Mouse (Mus musculus) gastrocnemius, adult 8-10 months (tissue): ENCODE results near the gene Cnot3. TPM values are rescaled to one million over a fixed set of nuclear protein-coding genes. Genes with fewer than 3 reads are reported as not detected.
A peak's percentile ranks its signal among the peaks of the same experiment; 100 is the strongest.

Experiments
- DNase-seq, 2 experiments: peaks; one replicate each; pipeline ENCODE4 v3.0.0; 2022; ENCODE audit warnings: low spot score in 2 of 2
- total RNA-seq, 4 experiments: library from RNA; stranded (reverse); gene quantifications; 2 replicates each; pipeline ENCODE4 v1.2.4; 2022

Gene Cnot3
- total RNA-seq, 4 experiments from 2014 or later, result 13.2 to 17.7 (median 14.8) TPM

GRCm38 (mm10) chr7:3646188-3646587, 1.1 kb downstream of the Cnot3 start:
- DNase-seq, result no peak

- no peak for DNase-seq
Measured at GRCm38 (mm10) chr7:3646641-3647040, 1.6 kb downstream of the Cnot3 start.

GRCm38 (mm10) chr7:3656966-3657365, 11.9 kb downstream of the Cnot3 start:
- DNase-seq, result no peak

GRCm38 (mm10) chr7:3658578-3658977, 13.5 kb downstream of the Cnot3 start:
- DNase-seq, result no peak

- DNase-seq, result no peak
Measured at GRCm38 (mm10) chr7:3664524-3665214, 19.6 kb downstream of the Cnot3 start.

GRCm38 (mm10) chr7:3665215-3666114, 20.4 kb downstream of the Cnot3 start, which contains the start of gene Leng1:
Leng1 (minus strand) TSS chr7:3665840.
- peak; percentile 95 for DNase-seq

- DNase-seq, result no peak
Measured at GRCm38 (mm10) chr7:3666921-3667391, 21.9 kb downstream of the Cnot3 start.

GRCm38 (mm10) chr7:3674507-3675227, 29.6 kb downstream of the Cnot3 start:
- peak; percentile 35 to 62 for DNase-seq

GRCm38 (mm10) chr7:3675228-3675548, 30.1 kb downstream of the Cnot3 start:
- no peak for DNase-seq

- no peak for DNase-seq
Measured at GRCm38 (mm10) chr7:3676371-3676770, 31.3 kb downstream of the Cnot3 start.

- DNase-seq, result no peak
Measured at GRCm38 (mm10) chr7:3677342-3677741, 32.3 kb downstream of the Cnot3 start, which contains the start of gene Tmc4. Tmc4 (minus strand) TSS chr7:3677553.

- no peak for DNase-seq
Measured at GRCm38 (mm10) chr7:3683908-3684550, 39.0 kb downstream of the Cnot3 start.

GRCm38 (mm10) chr7:3684698-3685097, 39.6 kb downstream of the Cnot3 start:
- DNase-seq, result no peak

- no peak for DNase-seq
Measured at GRCm38 (mm10) chr7:3685400-3686187, 40.5 kb downstream of the Cnot3 start.

GRCm38 (mm10) chr7:3691919-3692318, 46.9 kb downstream of the Cnot3 start:
- no peak for DNase-seq

- no peak for DNase-seq
Measured at GRCm38 (mm10) chr7:3692382-3692986, 47.4 kb downstream of the Cnot3 start, which contains the start of gene Tsen34. Tsen34 (plus strand) TSS chr7:3692863.

- peak; percentile 94 for DNase-seq
Measured at GRCm38 (mm10) chr7:3692987-3693808, 48.1 kb downstream of the Cnot3 start, which contains the start of gene Mboat7. Mboat7 (minus strand) TSS chr7:3693523.

GRCm38 (mm10) chr7:3693809-3694075, 48.7 kb downstream of the Cnot3 start:
- DNase-seq, result no peak
